Mouse (Mus musculus) limb, embryonic 11.5 days (tissue): ENCODE measurements around the gene Inhbc. TPM values are rescaled to one million over a fixed set of nuclear protein-coding genes. Genes with fewer than 3 reads are reported as not detected.

Experiments used
- ATAC-seq: fragments of 200-750 bp; cut with Nextera tagmentation; 2 replicates; pipeline ENCODE4 v1.8.0; 2017; ENCODE audit warnings: low read depth; ENCODE audit not compliant: insufficient number of reproducible peaks, low FRiP score, low TSS enrichment
- DNase-seq: peaks from one replicate; pipeline ENCODE4 v3.0.0-alpha.2; 2015; ENCODE audit warnings: low spot score
- H3K27ac ChIP-seq: fragments of 300-500 bp; sonication (generic); replicated peaks from 2 replicates; pipeline ENCODE4 v1.5.1; 2014; ENCODE audit warnings: low read depth, mild to moderate bottlenecking, low read length
- H3K27me3 ChIP-seq: fragments of 300-500 bp; sonication (generic); 2 replicates; pipeline ENCODE4 v1.6.1; 2014; ENCODE audit warnings: mild to moderate bottlenecking, low read length, mixed read lengths; ENCODE audit not compliant: control insufficient read depth, insufficient read depth
- H3K36me3 ChIP-seq: fragments of 300-500 bp; sonication (generic); 2 replicates; pipeline ENCODE4 v1.6.1; 2014; ENCODE audit warnings: mild to moderate bottlenecking, low read length, moderate library complexity, mixed read lengths; ENCODE audit not compliant: control insufficient read depth, insufficient read depth
- H3K4me1 ChIP-seq: fragments of 300-500 bp; sonication (generic); 2 replicates; pipeline ENCODE4 v1.6.1; 2014; ENCODE audit warnings: low read length, mixed read lengths; ENCODE audit not compliant: control insufficient read depth, insufficient read depth
- H3K4me2 ChIP-seq: fragments of 300-500 bp; sonication (generic); 2 replicates; pipeline ENCODE4 v1.6.1; 2014; ENCODE audit warnings: low read depth, mild to moderate bottlenecking, moderate library complexity; ENCODE audit not compliant: severe bottlenecking
- H3K4me3 ChIP-seq: fragments of 300-500 bp; sonication (generic); 2 replicates; pipeline ENCODE4 v1.5.1; 2014; ENCODE audit warnings: low read depth, low read length
- H3K9ac ChIP-seq: fragments of 300-500 bp; sonication (generic); 2 replicates; pipeline ENCODE4 v1.6.1; 2014; ENCODE audit warnings: mild to moderate bottlenecking, low read length
- H3K9me3 ChIP-seq: fragments of 300-500 bp; sonication (generic); 2 replicates; pipeline ENCODE4 v1.6.1; 2016; ENCODE audit warnings: low read length; ENCODE audit not compliant: control insufficient read depth
- WGBS: fragments of 180-500 bp; shearing (Covaris S2); extraction: QIAGEN DNeasy Blood & Tissue Kit; methylation state at CpG from one replicate; pipeline ENCODE4 v1.1.7; 2014; 5-methylcytosine and 5-hydroxymethylcytosine counted together
- polyA plus RNA-seq: library from polyadenylated mRNA; unstranded; fragments of >200 nt; fragmentation: Nextera tagmentation; extraction: Ambion mirVana; gene quantifications from 2 replicates; pipeline ENCODE4 v1.2.1, GENCODE M21; 2014

Gene Inhbc
- 0.15 TPM in 1 of 2 replicates, not detected in the other for polyA plus RNA-seq

- WGBS: 77% methylated on average over 22 of the region's 22 CpGs
- Histone ChIP-seq H3K9me3 (no peaks in the 10 kb centered on the region), H3K4me2 (no peak within 1 kb of the TSS), H3K36me3 (no peaks in the 10 kb centered on the region), H3K27ac (no peak within 1 kb of the TSS), H3K4me3 (no peak within 1 kb of the TSS), H3K27me3 (no peaks in the 10 kb centered on the region), H3K4me1 (no peaks in the 10 kb centered on the region), H3K9ac (no peak within 1 kb of the TSS)
- DNase-seq: no peak
- ATAC-seq: no peak
These were observed at the start of gene Inhbc for GRCm38 (mm10) chr10:127369834-127370820. Inhbc (minus strand) TSS chr10:127370431.

GRCm38 (mm10) chr10:127414141-127414540, 43.9 kb upstream of the Inhbc start:
- 82% methylated on average over 3 of the region's 3 CpGs for WGBS
- no peak for ATAC-seq

GRCm38 (mm10) chr10:127413585-127413984, 43.4 kb upstream of the Inhbc start:
- Histone ChIP-seq H3K4me1 (no peaks in the 10 kb centered on the region), H3K27me3 (no peaks in the 10 kb centered on the region), H3K9ac (no peak overlapping the region), H3K36me3 (no peaks in the 10 kb centered on the region), H3K4me2 (no peak overlapping the region), H3K9me3 (no peaks in the 10 kb centered on the region), H3K4me3 (no peak overlapping the region), H3K27ac (no peak overlapping the region)
- 77% methylated on average over 1 of the region's 1 CpGs for WGBS
- DNase-seq: no peak
- ATAC-seq: no peak

More at GRCm38 (mm10) chr10:127414141-127414540, 43.9 kb upstream of the Inhbc start:
- Histone ChIP-seq H3K27me3 (no peaks in the 10 kb centered on the region), H3K4me2 (no peak overlapping the region), H3K9me3 (no peaks in the 10 kb centered on the region), H3K4me1 (no peaks in the 10 kb centered on the region), H3K27ac (no peak overlapping the region), H3K4me3 (no peak overlapping the region), H3K36me3 (no peaks in the 10 kb centered on the region), H3K9ac (no peak overlapping the region)
- no peak for DNase-seq

DNA sequence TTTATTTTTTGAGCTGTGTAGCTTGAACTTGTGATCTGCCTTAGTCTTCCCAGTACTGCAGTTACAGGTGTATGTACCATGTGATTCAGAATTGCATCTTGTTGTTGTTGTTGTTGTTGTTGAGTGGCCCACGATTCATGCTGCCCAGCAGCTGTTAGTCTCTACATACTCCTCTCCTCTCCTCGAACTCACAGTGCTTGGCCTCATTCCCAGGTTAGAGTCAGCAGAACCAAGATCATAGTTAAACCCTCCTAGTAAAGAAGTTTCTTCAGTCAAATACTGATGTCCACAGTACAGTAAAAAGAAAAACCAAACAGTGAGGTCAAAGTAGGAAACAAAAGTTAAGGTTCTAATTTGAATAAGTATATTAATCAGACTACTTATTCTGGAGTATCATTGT, 42.5 kb upstream of the Inhbc start:
- no peak for ATAC-seq
- H3K27ac ChIP-seq: no peak overlapping the region
- no peaks in the 10 kb centered on the region for H3K36me3 ChIP-seq
- H3K4me3 ChIP-seq: no peak overlapping the region
- no peaks in the 10 kb centered on the region for H3K9me3 ChIP-seq
- H3K9ac ChIP-seq: no peak overlapping the region
- no peak overlapping the region for H3K4me2 ChIP-seq
- no peaks in the 10 kb centered on the region for H3K27me3 ChIP-seq
- no peak for DNase-seq
- 87% methylated on average over 2 of the region's 2 CpGs for WGBS
- no peaks in the 10 kb centered on the region for H3K4me1 ChIP-seq

- H3K27ac ChIP-seq: no peak overlapping the region
- no peaks in the 10 kb centered on the region for H3K9me3 ChIP-seq
- H3K9ac ChIP-seq: no peak overlapping the region
- H3K4me2 ChIP-seq: no peak overlapping the region
- WGBS: 68% methylated on average over 5 of the region's 5 CpGs
- H3K27me3 ChIP-seq: no peaks in the 10 kb centered on the region
- ATAC-seq (no peak), DNase-seq (no peak)
- H3K36me3 ChIP-seq: no peaks in the 10 kb centered on the region
- no peak overlapping the region for H3K4me3 ChIP-seq
- H3K4me1 ChIP-seq: no peaks in the 10 kb centered on the region
These were observed 41.9 kb upstream of the Inhbc start for GRCm38 (mm10) chr10:127412101-127412500.

DNA sequence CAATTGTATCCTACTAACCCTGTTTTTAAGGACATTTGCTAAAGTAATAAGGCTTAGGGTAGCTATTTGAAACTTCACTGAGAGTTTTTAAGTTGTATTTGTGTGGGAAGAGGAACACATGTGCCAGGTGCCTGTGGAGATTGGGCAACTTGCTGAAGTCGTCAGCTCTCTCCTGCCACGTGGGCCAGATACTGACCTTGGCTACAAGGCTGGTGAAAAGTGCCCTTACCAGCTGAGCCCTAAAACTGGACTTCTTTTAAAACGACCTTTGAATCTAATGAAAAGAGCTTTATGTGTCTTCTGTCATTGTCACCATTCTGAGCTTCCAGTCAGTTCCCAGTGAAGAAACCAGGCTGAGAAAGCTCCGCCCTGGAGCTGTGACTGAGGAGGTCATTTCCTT, 37.2 kb upstream of the Inhbc start:
- H3K27ac ChIP-seq: no peak overlapping the region
- ATAC-seq: no peak
- H3K4me1 ChIP-seq: no peaks in the 10 kb centered on the region
- WGBS: 66% methylated on average over 4 of the region's 4 CpGs
- no peak for DNase-seq
- H3K4me3 ChIP-seq: no peak overlapping the region
- no peaks in the 10 kb centered on the region for H3K27me3 ChIP-seq
- no peaks in the 10 kb centered on the region for H3K9me3 ChIP-seq
- no peak overlapping the region for H3K9ac ChIP-seq
- H3K4me2 ChIP-seq: no peak overlapping the region
- no peaks in the 10 kb centered on the region for H3K36me3 ChIP-seq

DNA sequence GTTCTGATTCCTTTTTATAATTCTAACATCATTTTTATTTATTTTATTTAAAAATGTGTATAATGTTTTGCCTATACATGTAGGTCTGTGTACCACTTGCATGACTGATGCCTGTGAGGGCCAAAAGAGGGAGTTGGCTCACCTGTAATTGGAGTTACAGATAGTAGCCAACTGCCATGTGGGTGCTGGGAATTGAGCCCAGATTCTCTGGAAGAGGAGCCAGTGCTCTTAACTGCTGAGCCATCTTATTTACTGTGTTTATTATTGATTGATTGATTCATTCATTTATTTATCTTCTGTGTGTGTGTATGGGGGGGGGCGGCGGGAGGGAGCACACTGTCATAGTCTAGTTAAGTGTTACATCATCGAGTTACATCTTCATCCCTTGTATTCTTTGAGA, 34.5 kb upstream of the Inhbc start:
- no peak overlapping the region for H3K4me2 ChIP-seq
- H3K27ac ChIP-seq: no peak overlapping the region
- no peaks in the 10 kb centered on the region for H3K27me3 ChIP-seq
- H3K4me1 ChIP-seq: no peaks in the 10 kb centered on the region
- no peak for ATAC-seq
- 88% methylated on average over 3 of the region's 3 CpGs for WGBS
- DNase-seq: no peak
- H3K4me3 ChIP-seq: no peak overlapping the region
- H3K9ac ChIP-seq: no peak overlapping the region
- H3K36me3 ChIP-seq: no peaks in the 10 kb centered on the region; the same call in 1 of the 2 replicates
- H3K9me3 ChIP-seq: no peaks in the 10 kb centered on the region

- Histone ChIP-seq H3K4me3 (no peak overlapping the region), H3K4me1 (no peaks in the 10 kb centered on the region), H3K9me3 (no peaks in the 10 kb centered on the region), H3K27me3 (no peaks in the 10 kb centered on the region), H3K27ac (no peak overlapping the region), H3K36me3 (peaks cover 2% of the 10 kb centered on the region; the same call in 1 of the 2 replicates), H3K4me2 (no peak overlapping the region), H3K9ac (no peak overlapping the region)
- ATAC-seq (no peak), DNase-seq (no peak)
- 84% methylated on average over 6 of the region's 6 CpGs for WGBS
These were observed 21.5 kb upstream of the Inhbc start for GRCm38 (mm10) chr10:127391774-127392173.
